Mouse (Mus musculus): ENCODE data around the gene Vav1. TPM values are rescaled to one million over a fixed set of nuclear protein-coding genes. Genes with fewer than 3 reads are reported as not detected.
A peak's percentile ranks its signal among the peaks of the same experiment; 100 is the strongest.

The Vav1 gene
- polyA plus RNA-seq, 1 experiment from 2014 or later, result 1.8 TPM

DNA sequence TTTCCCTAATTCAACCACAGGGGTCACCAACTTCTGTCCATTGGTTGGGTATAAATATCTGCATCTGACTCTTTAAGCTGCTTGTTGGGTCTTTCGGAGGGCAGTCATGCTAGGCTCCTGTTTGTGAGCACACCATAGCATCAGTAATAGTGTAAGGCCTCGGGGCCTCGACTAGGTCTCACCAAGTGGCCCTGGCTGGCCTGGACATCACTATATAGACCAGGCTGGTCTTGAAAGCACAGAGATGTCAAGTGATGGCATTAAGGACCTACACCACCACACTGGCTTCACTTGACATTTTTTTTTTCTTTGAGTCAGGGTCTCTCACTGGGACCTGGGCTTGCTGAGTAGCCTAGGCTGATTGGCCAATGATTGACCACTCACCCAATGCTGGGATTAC is 20.7 kb upstream of the Vav1 start:
- no peak overlapping the region for H3K27ac ChIP-seq (replicated peaks)
- no peaks in the 10 kb centered on the region; the same call in 1 of the 2 replicates for H3K36me3 ChIP-seq
- no peak overlapping the region for H3K9ac ChIP-seq
- WGBS, result 98% methylated on average over 3 of the region's 3 CpGs
- no peaks in the 10 kb centered on the region for H3K4me1 ChIP-seq (replicated peaks)
- H3K9me3 ChIP-seq, result no peaks in the 10 kb centered on the region
- H3K4me3 ChIP-seq, result no peak overlapping the region
- H3K27me3 ChIP-seq, result no peaks in the 10 kb centered on the region
- ATAC-seq (ENCODE audit: low FRiP score, low read depth), result no peak
- H3K4me2 ChIP-seq, result no peak overlapping the region

- H3K4me2 ChIP-seq, result no peak overlapping the region
- 94% methylated on average over 8 of the region's 8 CpGs for WGBS
- no peak for ATAC-seq (ENCODE audit: low FRiP score, low read depth)
- no peaks in the 10 kb centered on the region; the same call in 1 of the 2 replicates for H3K36me3 ChIP-seq
- H3K27ac ChIP-seq (replicated peaks), result no peak overlapping the region
- no peaks in the 10 kb centered on the region for H3K4me1 ChIP-seq (replicated peaks)
- H3K9ac ChIP-seq, result no peak overlapping the region
- no peak overlapping the region for H3K4me3 ChIP-seq
- no peaks in the 10 kb centered on the region for H3K9me3 ChIP-seq
- H3K27me3 ChIP-seq, result no peaks in the 10 kb centered on the region
Measured at GRCm38 (mm10) chr17:57259742-57260141, 19.2 kb upstream of the Vav1 start.

- Histone ChIP-seq H3K4me2 (no peak overlapping the region), H3K36me3 (no peaks in the 10 kb centered on the region; the same call in 1 of the 2 replicates), H3K4me1 (replicated peaks) (no peaks in the 10 kb centered on the region), H3K4me3 (no peak overlapping the region), H3K9me3 (no peaks in the 10 kb centered on the region), H3K9ac (no peak overlapping the region), H3K27me3 (no peaks in the 10 kb centered on the region), H3K27ac (replicated peaks) (no peak overlapping the region)
- 92% methylated on average over 9 of the region's 9 CpGs for WGBS
- no peak for ATAC-seq (ENCODE audit: low FRiP score, low read depth)
Measured at GRCm38 (mm10) chr17:57260351-57260750, 18.5 kb upstream of the Vav1 start.

- no peaks in the 10 kb centered on the region; the same call in 1 of the 2 replicates for H3K36me3 ChIP-seq
- H3K4me3 ChIP-seq, result no peak overlapping the region
- H3K4me1 ChIP-seq (replicated peaks), result no peaks in the 10 kb centered on the region
- H3K9me3 ChIP-seq, result no peaks in the 10 kb centered on the region
- H3K9ac ChIP-seq, result no peak overlapping the region
- no peak overlapping the region for H3K27ac ChIP-seq (replicated peaks)
- ATAC-seq (ENCODE audit: low FRiP score, low read depth), result no peak
- 96% methylated on average over 4 of the region's 4 CpGs for WGBS
- no peaks in the 10 kb centered on the region for H3K27me3 ChIP-seq
- H3K4me2 ChIP-seq, result no peak overlapping the region
Measured at GRCm38 (mm10) chr17:57261286-57261685, 17.6 kb upstream of the Vav1 start.

DNA sequence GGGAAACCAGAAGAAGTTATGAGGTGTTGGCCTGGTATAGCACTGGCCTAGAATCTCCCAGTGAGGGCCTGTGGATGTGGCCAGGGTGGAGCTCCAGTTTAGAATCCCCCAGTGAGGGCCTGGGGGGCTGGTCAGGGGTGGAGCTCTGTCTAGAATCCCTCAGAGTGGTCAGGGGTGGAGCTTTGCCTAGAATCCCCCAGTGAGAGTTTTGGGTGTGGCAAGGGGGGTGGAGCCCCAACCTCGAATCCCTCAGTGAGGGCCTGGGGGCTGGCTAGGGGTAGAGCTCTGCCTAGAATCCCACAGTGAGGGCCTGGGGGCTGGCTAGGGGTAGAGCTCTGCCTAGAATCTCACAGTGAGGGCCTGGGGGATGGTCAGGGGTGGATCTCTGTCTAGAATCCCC is 17.1 kb upstream of the Vav1 start:
- no peak overlapping the region for H3K27ac ChIP-seq (replicated peaks)
- ATAC-seq (ENCODE audit: low FRiP score, low read depth), result 0 out of 2 replicates have a peak, but pooled peaks have one; percentile 14
- no peaks in the 10 kb centered on the region for H3K4me1 ChIP-seq (replicated peaks)
- no peaks in the 10 kb centered on the region for H3K27me3 ChIP-seq
- no peaks in the 10 kb centered on the region for H3K9me3 ChIP-seq
- H3K9ac ChIP-seq, result no peak overlapping the region
- no peak overlapping the region for H3K4me2 ChIP-seq
- H3K36me3 ChIP-seq, result no peaks in the 10 kb centered on the region; the same call in 1 of the 2 replicates
- 69% methylated on average over 1 of the region's 1 CpGs for WGBS
- no peak overlapping the region for H3K4me3 ChIP-seq

- WGBS, result 94% methylated on average over 17 of the region's 17 CpGs
- Histone ChIP-seq H3K4me2 (no peak overlapping the region), H3K4me1 (replicated peaks) (no peaks in the 10 kb centered on the region), H3K4me3 (no peak overlapping the region), H3K27me3 (no peaks in the 10 kb centered on the region), H3K9me3 (no peaks in the 10 kb centered on the region), H3K27ac (replicated peaks) (no peak overlapping the region), H3K36me3 (no peaks in the 10 kb centered on the region; the same call in 1 of the 2 replicates), H3K9ac (no peak overlapping the region)
- ATAC-seq (ENCODE audit: low FRiP score, low read depth), result no peak
Measured at GRCm38 (mm10) chr17:57262901-57263550, 15.9 kb upstream of the Vav1 start.

GRCm38 (mm10) chr17:57264164-57264563 is 14.7 kb upstream of the Vav1 start:
- WGBS, result 90% methylated on average over 2 of the region's 2 CpGs
- ATAC-seq (ENCODE audit: low FRiP score, low read depth), result peak; percentile 27; the same call in 1 of the 2 replicates

GRCm38 (mm10) chr17:57264972-57265945 is 13.6 kb upstream of the Vav1 start:
- H3K27me3 ChIP-seq, result no peaks in the 10 kb centered on the region
- no peak overlapping the region for H3K27ac ChIP-seq (replicated peaks)
- no peaks in the 10 kb centered on the region; the same call in 1 of the 2 replicates for H3K36me3 ChIP-seq
- H3K4me3 ChIP-seq, result no peak overlapping the region
- no peaks in the 10 kb centered on the region for H3K9me3 ChIP-seq
- no peak overlapping the region for H3K4me2 ChIP-seq
- peak; percentile 32; the same call in 1 of the 2 replicates for ATAC-seq (ENCODE audit: low FRiP score, low read depth)
- H3K4me1 ChIP-seq (replicated peaks), result no peaks in the 10 kb centered on the region
- 34% methylated on average over 21 of the region's 22 CpGs for WGBS
- H3K9ac ChIP-seq, result no peak overlapping the region

More at GRCm38 (mm10) chr17:57264164-57264563, 14.7 kb upstream of the Vav1 start:
- H3K9ac ChIP-seq, result no peak overlapping the region
- no peaks in the 10 kb centered on the region for H3K27me3 ChIP-seq
- H3K4me1 ChIP-seq (replicated peaks), result no peaks in the 10 kb centered on the region
- no peak overlapping the region for H3K27ac ChIP-seq (replicated peaks)
- no peaks in the 10 kb centered on the region; the same call in 1 of the 2 replicates for H3K36me3 ChIP-seq
- H3K9me3 ChIP-seq, result no peaks in the 10 kb centered on the region
- no peak overlapping the region for H3K4me3 ChIP-seq
- no peak overlapping the region for H3K4me2 ChIP-seq

GRCm38 (mm10) chr17:57267556-57268126 is 11.3 kb upstream of the Vav1 start:
- no peak overlapping the region for H3K4me3 ChIP-seq
- H3K36me3 ChIP-seq, result no peaks in the 10 kb centered on the region; the same call in 1 of the 2 replicates
- no peak overlapping the region for H3K9ac ChIP-seq
- no peak overlapping the region for H3K4me2 ChIP-seq
- no peak for ATAC-seq (ENCODE audit: low FRiP score, low read depth)
- 95% methylated on average over 6 of the region's 6 CpGs for WGBS
- no peaks in the 10 kb centered on the region for H3K9me3 ChIP-seq
- peaks cover 3% of the 10 kb centered on the region; the same call in 1 of the 2 replicates for H3K27me3 ChIP-seq
- no peak overlapping the region for H3K27ac ChIP-seq (replicated peaks)
- no peaks in the 10 kb centered on the region for H3K4me1 ChIP-seq (replicated peaks)

DNA sequence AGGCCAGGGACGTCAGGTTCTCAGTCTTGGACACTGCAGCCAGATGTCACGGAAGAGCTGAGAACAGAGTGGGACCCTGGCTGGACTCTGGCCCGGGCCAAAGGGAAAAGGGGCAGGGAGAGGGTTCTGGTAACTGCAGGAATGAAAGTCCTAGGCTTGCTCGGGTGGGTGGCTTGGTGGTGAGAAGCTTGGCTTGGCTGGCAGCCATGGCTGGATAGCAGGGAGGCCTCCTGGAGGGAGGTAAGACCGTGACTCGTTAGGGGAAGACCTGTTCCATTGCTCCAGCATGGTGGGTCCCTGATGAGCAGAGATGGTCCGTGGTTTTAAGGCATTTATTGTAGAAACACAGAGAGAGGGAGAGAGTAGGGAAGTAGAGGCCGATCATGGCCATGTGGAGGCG is 7.6 kb upstream of the Vav1 start:
- no peak overlapping the region for H3K4me2 ChIP-seq
- H3K4me1 ChIP-seq (replicated peaks), result peaks cover 18% of the 10 kb centered on the region
- peaks cover 13% of the 10 kb centered on the region for H3K27me3 ChIP-seq
- 64% methylated on average over 9 of the region's 9 CpGs for WGBS
- no peak overlapping the region for H3K4me3 ChIP-seq
- H3K9ac ChIP-seq, result no peak overlapping the region
- ATAC-seq (ENCODE audit: low FRiP score, low read depth), result no peak
- H3K9me3 ChIP-seq, result no peaks in the 10 kb centered on the region
- no peaks in the 10 kb centered on the region for H3K36me3 ChIP-seq
- H3K27ac ChIP-seq (replicated peaks), result no peak overlapping the region

DNA sequence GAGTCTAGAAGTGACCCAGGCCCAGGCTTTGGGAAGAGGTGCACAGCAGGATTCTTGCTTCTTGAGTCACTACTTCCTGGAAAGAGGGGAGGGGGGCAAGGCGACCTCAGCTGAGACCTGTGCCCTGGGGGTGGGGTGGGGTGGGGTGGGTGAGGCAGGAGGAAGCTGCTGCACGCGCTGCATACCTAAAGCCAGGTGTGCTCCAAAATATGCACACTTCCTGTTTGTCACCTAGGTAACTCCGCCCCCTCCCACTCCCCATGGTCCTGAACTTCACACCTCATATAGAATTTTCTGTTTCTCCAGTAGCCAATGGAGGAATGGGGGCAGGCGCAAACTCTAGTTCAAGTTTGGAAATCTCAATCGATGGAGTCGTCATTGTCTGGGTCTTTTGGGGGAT is 5.1 kb upstream of the Vav1 start:
- H3K36me3 ChIP-seq, result no peaks in the 10 kb centered on the region
- H3K27ac ChIP-seq (replicated peaks), result no peak overlapping the region
- H3K9me3 ChIP-seq, result no peaks in the 10 kb centered on the region
- H3K4me3 ChIP-seq, result no peak overlapping the region
- 42% methylated on average over 7 of the region's 7 CpGs for WGBS
- H3K9ac ChIP-seq, result no peak overlapping the region
- no peak for ATAC-seq (ENCODE audit: low FRiP score, low read depth)
- peaks cover 13% of the 10 kb centered on the region for H3K27me3 ChIP-seq
- no peak overlapping the region for H3K4me2 ChIP-seq
- H3K4me1 ChIP-seq (replicated peaks), result peaks cover 26% of the 10 kb centered on the region
